Mouse (Mus musculus) midbrain, embryonic 15.5 days (tissue): ENCODE measurements at regions not wholly inside any gene's neighbourhood (a gene's known extent, or its start where the extent isn't known, plus 50 kb on each side); places are given as distances from the start of the nearest gene placed in this dataset.

Source experiments
- ATAC-seq: fragments of 200-750 bp; cut with Nextera tagmentation; replicated peaks from 2 replicates; pipeline ENCODE4 v1.8.0; 2017; ENCODE audit warnings: moderate TSS enrichment
- H3K27ac ChIP-seq: fragments of 300-500 bp; sonication (generic); 2 replicates; pipeline ENCODE4 v1.5.1; 2015; ENCODE audit warnings: mild to moderate bottlenecking, inconsistent platforms
- H3K27me3 ChIP-seq: fragments of 300-500 bp; sonication (generic); replicated peaks from 2 replicates; pipeline ENCODE4 v1.6.1; 2015; ENCODE audit warnings: inconsistent platforms
- H3K36me3 ChIP-seq: fragments of 300-500 bp; sonication (generic); replicated peaks from 2 replicates; pipeline ENCODE4 v1.6.1; 2015; ENCODE audit warnings: inconsistent platforms
- H3K4me1 ChIP-seq: fragments of 300-500 bp; sonication (generic); 2 replicates; pipeline ENCODE4 v1.6.1; 2015; ENCODE audit warnings: inconsistent platforms
- H3K4me2 ChIP-seq: fragments of 300-500 bp; sonication (generic); 2 replicates; pipeline ENCODE4 v1.6.1; 2015; ENCODE audit warnings: inconsistent platforms, mild to moderate bottlenecking, moderate library complexity
- H3K4me3 ChIP-seq: fragments of 300-500 bp; sonication (generic); 2 replicates; pipeline ENCODE4 v1.5.1; 2015; ENCODE audit warnings: mild to moderate bottlenecking, inconsistent platforms
- H3K9ac ChIP-seq: fragments of 300-500 bp; sonication (generic); 2 replicates; pipeline ENCODE4 v1.6.1; 2015; ENCODE audit warnings: mild to moderate bottlenecking, inconsistent platforms
- H3K9me3 ChIP-seq: fragments of 300-500 bp; sonication (generic); 2 replicates; pipeline ENCODE4 v1.6.1; 2016; ENCODE audit warnings: inconsistent platforms
- WGBS: fragments of 180-500 bp; shearing (Covaris S2); methylation state at CpG from one replicate; pipeline ENCODE4 v1.1.7; 2015; ENCODE audit warnings: mixed read lengths; 5-methylcytosine and 5-hydroxymethylcytosine counted together

DNA sequence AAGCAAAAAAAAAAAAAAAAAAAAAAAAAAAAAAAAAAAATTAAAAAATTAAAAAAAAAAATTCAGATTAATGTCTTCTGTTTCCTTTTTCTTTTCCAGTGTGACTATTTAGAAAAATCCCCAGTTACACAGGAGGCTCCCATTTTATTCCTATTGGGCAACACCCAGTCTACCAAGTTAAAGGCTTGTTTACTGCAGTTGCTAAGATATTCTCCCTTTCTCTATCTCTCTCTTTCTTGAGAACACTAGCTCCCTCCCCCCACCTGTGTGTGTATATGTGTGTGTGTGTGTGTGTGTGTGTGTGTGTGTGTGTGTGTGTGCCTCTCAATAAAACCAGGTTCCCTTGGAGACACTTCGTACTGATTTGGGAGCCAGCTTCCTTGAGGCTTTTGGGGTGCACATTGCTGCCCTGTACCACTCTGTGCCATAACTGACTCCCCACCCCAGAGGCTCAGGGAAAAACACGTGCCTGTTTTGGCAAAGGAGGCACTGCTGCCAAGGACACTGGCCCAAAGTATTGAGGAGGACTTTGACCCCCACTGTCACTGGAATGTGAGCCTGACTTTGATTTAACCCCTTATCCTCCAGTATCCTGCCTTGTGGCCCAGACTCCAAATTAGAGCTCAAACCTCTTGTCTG lies 50.3 kb downstream of the Anapc15-ps start:
- 12% methylated on average over 2 of the region's 2 CpGs for WGBS
- Histone ChIP-seq H3K4me1 (peaks cover 11% of the 10 kb centered on the region; the same call in 1 of the 2 replicates), H3K36me3 (no peaks in the 10 kb centered on the region), H3K4me2 (no peak overlapping the region), H3K4me3 (no peak overlapping the region), H3K9me3 (no peaks in the 10 kb centered on the region), H3K27me3 (no peaks in the 10 kb centered on the region), H3K9ac (no peak overlapping the region), H3K27ac (no peak overlapping the region)
- ATAC-seq, result no peak

DNA sequence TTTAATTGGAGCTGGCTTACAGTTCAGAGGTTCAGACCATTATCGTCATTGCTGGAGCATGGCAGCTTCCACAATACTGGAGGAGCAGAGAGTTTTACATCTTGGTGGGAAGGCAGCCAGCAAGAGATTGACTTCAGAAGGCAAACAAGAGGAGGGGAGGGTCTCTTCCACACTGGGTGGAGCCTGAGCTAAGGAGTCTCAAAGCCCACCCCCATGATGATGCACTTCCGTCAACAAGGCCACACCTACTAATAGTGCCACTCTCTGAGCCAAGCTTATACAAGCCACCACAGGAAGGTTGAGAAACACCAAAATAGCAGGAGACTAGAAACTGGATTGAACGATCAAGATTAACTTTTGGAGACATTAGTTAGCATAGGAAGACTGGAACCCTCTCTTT lies 52.5 kb downstream of the Anapc15-ps start:
- no peak for ATAC-seq
- H3K27ac ChIP-seq, result no peak overlapping the region
- no peak overlapping the region for H3K4me3 ChIP-seq
- peaks cover 11% of the 10 kb centered on the region; the same call in 1 of the 2 replicates for H3K4me1 ChIP-seq
- H3K27me3 ChIP-seq, result no peaks in the 10 kb centered on the region
- H3K4me2 ChIP-seq, result no peak overlapping the region
- no peak overlapping the region for H3K9ac ChIP-seq
- H3K9me3 ChIP-seq, result no peaks in the 10 kb centered on the region
- 91% methylated on average over 3 of the region's 3 CpGs for WGBS
- H3K36me3 ChIP-seq, result no peaks in the 10 kb centered on the region

DNA sequence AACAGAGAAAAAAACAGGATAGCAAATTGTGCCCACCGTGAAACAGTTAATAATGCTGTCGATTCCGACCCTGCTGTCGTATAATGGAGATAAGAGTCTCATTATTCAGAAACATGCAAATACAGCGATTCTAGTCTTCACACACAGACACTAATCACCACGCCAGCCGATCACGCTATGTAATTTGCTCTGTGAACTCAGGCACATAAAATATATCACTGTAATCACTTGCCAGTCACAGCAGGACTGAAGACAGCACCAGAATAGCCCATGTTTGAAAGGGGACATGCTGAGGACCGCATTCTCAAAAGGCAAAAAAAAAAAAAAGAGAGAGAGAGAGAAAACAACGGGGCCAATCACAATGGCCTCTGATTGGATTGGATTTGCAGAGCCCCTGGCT lies 53.6 kb downstream of the Anapc15-ps start:
- H3K27me3 ChIP-seq, result no peaks in the 10 kb centered on the region
- H3K9ac ChIP-seq, result no peak overlapping the region; the same call in 1 of the 2 replicates
- no peaks in the 10 kb centered on the region for H3K9me3 ChIP-seq
- peaks cover 11% of the 10 kb centered on the region; the same call in 1 of the 2 replicates for H3K4me1 ChIP-seq
- H3K4me3 ChIP-seq, result peak overlapping the region; percentile 5; the same call in 1 of the 2 replicates
- H3K27ac ChIP-seq, result peak overlapping the region; percentile 56; the same call in 1 of the 2 replicates
- peak; percentile 80 for ATAC-seq
- H3K4me2 ChIP-seq, result peak overlapping the region; percentile 33
- no peaks in the 10 kb centered on the region for H3K36me3 ChIP-seq
- WGBS, result 10% methylated on average over 10 of the region's 10 CpGs

DNA sequence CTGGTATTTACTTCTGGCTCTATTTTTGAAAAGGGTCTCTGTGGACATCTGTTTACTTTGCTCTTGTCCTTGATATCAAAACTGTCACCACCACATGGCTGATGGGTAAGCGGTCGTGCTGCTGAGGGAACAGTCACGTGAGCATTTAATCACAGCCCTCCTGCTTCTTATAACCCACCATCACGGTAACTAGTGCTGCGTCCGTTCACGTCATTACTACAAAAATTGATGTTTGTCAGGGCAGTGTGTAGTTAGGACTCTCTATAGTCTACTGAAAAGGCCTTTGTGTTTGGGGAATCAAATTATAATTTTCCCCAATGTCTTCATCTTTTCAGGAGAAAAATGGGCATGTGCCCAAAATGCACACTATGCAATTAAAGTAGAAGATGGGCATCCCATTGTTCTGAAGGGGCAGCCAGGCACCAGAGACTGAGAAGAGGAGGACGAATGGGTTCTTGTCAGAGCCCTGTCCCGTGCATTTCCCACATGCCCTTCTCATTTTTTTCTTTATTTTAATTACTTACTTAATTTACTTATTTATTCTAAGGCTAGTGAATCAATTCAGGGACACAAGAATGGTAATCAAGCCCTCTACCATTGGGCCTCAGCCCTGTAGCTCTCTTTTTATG lies 54.6 kb upstream of the Nudt4 start:
- Histone ChIP-seq H3K4me1 (peaks cover 11% of the 10 kb centered on the region; the same call in 1 of the 2 replicates), H3K9ac (no peak overlapping the region), H3K27me3 (no peaks in the 10 kb centered on the region), H3K36me3 (no peaks in the 10 kb centered on the region), H3K4me2 (no peak overlapping the region), H3K27ac (no peak overlapping the region), H3K4me3 (no peak overlapping the region), H3K9me3 (no peaks in the 10 kb centered on the region)
- 52% methylated on average over 9 of the region's 9 CpGs for WGBS
- ATAC-seq, result no peak

DNA sequence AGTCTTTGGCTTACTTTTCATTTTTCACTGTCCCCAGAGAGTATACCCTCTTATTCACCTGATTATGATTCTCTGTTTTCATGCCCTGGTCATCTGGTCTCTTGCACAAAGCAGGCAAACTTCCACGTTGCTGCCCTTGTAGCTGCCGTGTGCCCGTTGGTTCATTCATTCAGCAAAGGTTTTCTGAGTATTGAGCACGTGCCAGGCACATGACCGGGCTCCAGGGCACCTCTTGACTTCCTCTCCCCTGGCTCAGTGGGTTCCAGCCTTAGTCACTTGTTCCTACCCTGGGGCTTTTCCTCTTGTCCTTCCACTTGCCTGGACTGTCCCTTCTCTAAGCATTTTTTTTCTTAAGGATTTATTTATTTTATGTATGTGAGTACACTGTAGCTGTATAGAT lies 52.9 kb upstream of the Nudt4 start:
- Histone ChIP-seq H3K4me2 (no peak overlapping the region), H3K27me3 (no peaks in the 10 kb centered on the region), H3K4me1 (peaks cover 9% of the 10 kb centered on the region; the same call in 1 of the 2 replicates), H3K27ac (no peak overlapping the region), H3K9me3 (no peaks in the 10 kb centered on the region), H3K4me3 (no peak overlapping the region), H3K36me3 (no peaks in the 10 kb centered on the region), H3K9ac (no peak overlapping the region)
- 73% methylated on average over 5 of the region's 5 CpGs for WGBS
- no peak for ATAC-seq

DNA sequence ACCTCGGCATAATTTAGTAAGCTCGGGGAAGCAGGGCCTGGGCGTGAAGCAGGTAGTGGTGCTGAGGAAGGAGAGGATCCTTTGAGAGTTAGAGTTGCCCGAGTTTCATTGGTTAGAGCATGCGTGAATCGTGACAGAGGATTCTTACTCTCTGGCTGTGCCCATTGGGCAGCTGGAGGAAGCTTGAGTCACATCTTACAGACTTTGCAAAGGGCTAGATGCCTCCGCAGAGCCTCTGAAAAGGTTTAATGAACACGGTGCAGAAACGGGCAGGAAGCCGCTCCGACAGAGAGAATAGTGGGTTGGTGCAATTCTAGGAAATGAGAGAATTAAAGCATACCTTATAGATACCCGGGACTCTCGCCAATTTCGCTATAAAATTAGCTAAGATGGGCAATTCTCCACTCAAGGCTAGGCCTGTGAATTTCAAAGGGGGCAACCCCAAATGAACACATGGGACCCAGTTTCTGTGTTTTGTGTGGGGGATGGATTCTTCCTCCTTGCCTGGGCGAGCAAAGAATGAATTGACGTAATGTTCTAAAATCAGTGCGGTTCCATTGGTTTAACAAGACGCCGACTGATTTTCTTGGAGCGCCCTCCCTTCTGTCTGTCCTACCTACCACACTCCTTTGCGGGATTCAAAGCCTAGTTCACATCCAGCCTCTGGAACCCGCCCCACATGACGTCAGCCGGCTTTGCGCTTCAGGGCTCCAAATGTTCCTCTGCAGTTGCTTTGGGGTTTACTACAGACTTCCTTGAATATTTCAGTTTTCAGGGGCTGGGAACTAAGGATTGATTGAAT lies 52.1 kb upstream of the Nudt4 start:
- Histone ChIP-seq H3K9me3 (no peaks in the 10 kb centered on the region), H3K27me3 (no peaks in the 10 kb centered on the region), H3K9ac (no peak overlapping the region), H3K36me3 (no peaks in the 10 kb centered on the region), H3K27ac (no peak overlapping the region), H3K4me1 (peaks cover 11% of the 10 kb centered on the region; the same call in 1 of the 2 replicates), H3K4me2 (no peak overlapping the region), H3K4me3 (no peak overlapping the region)
- no peak for ATAC-seq
- WGBS, result 73% methylated on average over 25 of the region's 25 CpGs
